Mouse (Mus musculus): ENCODE results near the gene Il9.

- no peak for TF ChIP-seq CTCF (IDR thresholded peaks at IDR 0.05; ENCODE audit: low read depth, low read length)
- TF ChIP-seq POLR2A (IDR thresholded peaks at IDR 0.05; ENCODE audit: extremely low read depth, insufficient read depth, low read length): no peak
Measured at GRCm38 (mm10) chr13:56513595-56513994, 31.5 kb upstream of the Il9 start.

All from liver, adult 2 months (tissue).